Mouse (Mus musculus) spleen, postnatal 4 days (tissue): ENCODE data around the gene Hoxd11.

Experiments used
- DNase-seq, 2 experiments: peaks; one replicate each; pipeline ENCODE4 v3.0.0; 2022; ENCODE audit warnings: low spot score in 2 of 2

Gene Hoxd11

DNA sequence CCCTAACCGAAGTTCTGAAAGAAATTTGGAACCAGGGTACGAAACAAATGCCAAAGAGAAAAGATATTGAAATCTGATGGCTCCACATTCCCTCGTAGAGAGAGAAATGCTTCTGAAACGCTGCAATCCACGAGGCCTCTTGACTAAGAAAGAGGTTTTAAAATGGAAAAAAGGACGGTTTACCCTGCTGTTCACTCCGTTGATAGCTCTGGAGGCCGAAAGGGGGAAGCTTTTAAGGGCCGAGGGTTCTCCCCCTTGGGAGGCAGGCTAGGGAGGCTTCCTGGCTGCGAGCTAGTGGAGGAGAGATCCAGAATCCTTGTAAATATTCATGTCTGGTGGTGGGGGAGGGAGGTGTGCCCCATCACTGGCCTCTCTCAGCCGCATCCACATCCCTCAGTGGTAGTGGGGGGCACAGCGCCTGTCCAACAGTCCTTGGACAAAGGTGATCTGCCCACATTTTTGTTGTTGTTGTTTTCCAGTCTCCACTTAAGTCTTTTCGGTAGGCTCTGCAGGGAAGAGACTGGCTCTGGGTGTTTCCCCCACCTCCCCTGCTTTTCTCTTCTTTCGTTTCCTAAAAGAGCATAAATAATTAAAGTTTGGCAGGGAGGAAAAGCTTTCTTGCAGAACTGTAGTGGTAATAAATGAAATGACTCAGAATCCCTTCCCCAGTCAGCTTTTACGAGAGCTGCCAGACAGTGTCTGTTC, at the start of gene Hoxd11:
Hoxd11 (plus strand) TSS at position 667 of the 705 bp plus-strand sequence.
- peak in 1 of 2 experiments; percentile 56 for DNase-seq

DNA sequence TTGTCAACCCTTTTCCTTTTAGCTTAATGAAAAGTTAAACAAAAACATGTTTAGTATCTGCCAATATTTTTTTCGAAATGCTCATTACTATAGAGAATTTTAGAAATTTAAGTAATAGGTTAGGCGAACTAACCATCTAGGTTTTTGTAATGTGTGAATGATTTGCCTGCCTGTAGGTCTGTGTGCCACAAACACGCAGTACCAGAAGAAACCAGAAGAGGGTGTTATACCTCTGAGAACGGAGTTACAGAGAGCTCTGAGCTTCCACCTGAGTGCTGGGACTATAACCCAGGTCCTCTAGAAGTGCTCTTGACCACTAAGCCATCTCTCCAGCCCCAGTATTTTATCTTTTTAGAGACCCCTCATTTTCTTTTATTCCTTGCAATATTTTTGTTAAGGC, 43.9 kb upstream of the Hoxd11 start:
- no peak for DNase-seq

DNA sequence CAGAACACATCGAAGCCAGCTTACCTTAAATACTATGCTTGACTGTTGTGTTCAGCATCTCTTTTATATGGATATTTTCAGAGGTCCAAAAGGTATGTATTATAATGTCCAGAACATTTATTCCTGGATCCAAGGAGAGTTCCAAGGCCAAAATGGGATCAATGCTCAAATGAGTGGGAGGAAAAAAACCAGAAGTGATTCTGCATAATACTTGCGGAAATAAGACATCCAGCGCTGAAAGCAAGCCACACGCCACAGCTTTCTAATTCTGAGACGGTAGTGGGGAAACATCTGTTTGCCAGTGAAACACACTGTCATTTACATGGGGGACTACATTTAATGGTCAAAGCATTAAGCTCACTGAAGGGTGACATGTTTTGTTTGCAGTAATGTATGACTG, 36.9 kb upstream of the Hoxd11 start:
- DNase-seq = no peak

DNA sequence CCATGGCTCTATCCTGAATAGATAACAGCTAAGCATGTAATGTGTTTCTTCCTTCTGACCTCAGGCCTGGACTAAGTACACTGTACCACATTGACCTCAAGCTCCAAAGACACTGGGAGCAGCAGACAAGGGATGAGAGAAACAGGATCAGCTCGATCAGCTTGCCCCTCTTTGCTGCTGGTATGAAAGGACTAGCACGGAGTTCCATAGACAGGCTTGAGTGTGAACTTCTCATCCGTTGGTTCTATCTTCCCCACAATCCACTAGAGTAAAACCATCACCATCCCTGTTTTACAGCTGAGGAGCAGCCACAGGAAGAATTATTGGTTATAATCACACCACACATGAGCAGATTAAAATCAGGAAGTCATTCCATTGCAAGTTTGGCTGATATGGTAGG, 33.7 kb upstream of the Hoxd11 start:
- DNase-seq = no peak

DNA sequence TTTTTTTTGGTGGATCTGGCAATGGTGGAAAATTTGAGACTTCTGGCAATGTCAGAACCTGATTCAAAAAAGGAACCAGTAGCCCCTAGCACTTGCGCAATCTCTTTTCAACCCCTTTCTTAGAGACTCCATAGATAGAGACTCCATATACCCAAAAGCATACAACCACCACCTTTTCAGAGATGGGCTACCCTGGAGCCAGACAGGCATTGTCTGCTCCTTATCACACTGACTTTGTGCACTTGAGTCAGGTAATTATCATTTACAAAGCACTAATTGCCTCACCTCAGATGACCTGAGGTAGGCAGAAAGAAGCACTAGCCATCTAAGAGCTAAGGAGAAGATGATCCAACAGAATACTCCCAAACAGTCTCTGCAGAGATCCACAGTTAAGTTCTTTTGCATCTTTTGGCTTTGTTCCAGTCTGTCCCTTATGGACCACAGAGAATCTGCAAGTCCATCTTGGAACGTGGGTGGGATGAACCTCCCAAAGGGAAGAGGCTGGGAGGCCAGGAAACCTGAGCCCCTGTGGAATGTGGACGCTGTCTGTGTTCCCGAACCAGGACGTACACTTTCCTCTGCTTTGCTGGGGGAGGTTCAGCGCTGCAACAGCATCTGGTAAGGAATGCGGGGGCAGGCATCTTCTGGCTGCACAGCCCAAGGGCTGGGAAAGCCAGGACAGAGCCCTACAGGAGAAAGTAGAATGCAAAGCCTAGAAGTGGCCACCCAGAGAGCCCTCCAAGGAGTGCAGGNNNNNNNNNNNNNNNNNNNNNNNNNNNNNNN, 32.1 kb upstream of the Hoxd11 start:
- no peak for DNase-seq

DNA sequence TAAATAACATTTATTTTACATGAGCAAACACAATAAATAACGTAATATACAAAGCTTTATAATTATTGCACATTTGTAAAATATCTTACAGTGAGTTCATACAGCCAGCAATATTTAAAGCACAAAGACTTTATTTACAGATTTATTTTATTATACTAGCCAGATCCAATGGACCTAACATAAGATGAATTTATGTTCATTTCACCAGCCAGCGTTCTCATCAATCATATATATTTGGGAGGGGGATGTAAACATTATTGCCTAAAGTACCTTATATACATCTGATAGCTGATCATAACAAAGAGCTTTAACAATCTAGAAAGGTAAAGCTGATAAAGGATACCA, 26.4 kb upstream of the Hoxd11 start:
- DNase-seq = no peak

DNA sequence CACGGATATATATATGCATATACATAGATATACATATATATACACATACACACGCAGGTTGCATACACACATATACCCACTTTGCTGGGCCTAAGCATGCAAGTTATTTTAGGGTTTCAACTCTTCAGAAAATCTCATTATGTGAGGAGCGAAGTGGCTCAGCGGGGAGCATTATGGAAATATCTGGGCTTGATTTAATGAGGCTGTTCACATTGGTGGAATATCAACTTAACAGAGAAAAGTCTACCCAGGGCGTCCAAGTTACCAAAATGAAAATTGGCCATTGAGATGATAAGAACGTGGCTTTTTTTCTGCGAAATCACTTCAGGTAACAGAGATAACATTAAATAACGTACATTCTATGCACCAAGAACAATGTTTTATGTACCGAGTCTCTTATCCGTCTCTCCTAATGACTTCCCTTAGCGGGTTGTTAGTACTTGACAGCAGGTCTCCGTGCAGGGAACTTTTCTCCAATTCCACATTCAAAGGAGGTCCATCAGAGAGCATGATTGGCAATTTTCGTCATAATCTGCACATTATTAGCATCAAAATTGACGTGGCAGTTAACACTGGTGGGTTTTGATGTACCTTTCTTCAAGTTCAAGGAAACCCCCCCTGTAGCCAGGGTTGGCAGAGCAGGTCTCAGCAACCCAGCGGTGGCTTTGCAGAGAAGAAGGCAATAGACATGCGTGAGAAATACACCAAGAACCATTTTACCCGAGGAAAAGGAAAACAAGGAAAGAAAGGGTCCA, 25.4 kb upstream of the Hoxd11 start:
- no peak for DNase-seq

DNA sequence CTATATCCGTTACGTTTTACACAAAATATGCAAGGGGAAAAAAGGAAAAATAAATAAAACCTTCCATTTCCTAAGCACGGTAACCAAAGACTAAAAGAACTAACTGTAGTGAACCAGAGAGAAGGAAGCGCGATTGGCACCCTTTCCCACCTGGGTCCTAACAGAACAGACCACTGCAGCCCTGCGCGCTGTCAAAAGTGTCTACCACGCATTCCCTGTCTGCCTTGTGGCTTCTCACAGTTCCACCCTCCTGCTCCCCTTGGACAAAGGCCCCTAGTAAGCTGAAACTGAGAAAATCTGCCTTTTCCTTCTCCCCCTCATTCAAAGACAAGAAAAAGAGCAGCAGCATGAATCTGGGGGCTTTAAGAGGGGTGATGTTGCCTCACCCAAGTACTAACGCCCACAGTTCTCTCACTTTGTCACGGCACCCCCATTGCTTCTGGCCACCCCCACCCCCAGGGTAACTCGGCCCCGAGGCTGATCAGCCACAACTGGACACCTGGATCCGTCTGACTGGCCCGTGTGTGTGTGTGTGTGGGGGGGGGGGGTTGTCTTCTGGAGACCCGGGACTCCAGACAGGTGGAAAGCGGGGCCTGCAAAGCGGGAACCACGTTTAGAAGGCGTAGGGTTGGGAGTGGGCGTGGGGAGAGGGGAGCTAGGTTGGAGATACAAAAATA, 24.5 kb upstream of the Hoxd11 start:
- no peak for DNase-seq

DNA sequence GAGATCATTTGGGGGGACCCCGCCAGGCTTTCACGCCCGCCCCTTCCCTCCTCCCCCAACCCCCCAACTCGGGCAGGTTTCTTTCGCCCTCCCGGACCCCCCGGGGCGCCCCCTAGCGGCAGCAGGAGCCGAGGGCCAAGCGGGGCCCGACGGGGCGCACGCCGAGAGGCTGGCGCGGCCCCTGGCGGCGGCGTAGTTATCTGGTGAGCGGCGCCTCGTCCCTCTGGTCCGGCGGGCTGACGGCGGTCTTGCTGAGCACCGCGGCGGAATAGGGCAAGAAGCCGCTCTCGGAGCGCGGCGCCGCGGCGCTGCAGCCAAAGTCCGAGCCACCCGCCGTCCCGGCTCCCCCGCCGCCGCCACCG, 24.0 kb upstream of the Hoxd11 start:
- DNase-seq = peak in 1 of 2 experiments; percentile 78

DNA sequence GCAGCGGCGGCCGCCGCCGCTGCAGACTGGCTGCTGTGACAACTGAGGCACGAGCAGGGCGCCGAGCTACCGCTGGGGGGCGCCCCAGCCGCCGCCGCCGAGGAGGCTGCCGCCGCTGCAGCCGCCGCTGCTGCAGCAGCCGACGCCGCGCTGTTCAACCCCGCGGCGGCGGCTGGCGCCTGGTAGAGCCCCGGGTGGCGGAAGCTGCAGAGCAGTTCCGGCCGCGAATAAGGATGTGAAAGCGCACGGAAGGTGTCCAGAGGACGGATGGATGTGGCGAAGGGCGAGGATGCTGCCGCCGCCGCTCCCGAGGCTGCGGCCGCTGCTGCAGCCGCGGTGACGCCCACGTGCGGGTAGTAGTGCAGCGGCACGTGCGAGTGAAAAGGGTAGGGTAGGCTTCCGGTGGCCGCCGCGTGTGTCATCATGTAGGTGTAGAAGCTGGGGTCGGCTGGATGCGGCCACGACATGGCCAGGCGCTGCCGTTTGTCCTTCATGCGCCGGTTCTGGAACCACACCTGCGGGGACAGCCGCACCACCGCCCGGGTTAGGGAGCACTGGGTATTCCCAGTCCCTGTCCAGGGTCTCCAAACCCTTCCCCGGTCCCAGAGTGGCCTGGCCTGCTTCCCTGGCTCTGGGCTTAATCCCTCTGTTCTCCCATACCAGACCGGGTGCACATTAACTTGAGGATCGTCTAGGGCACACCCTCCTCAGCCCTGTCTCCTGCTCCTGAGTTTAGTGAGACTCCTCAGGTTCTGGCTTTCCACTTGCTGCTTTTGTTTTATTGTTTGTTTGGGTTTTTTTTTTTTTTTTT, 23.3 kb upstream of the Hoxd11 start:
- peak in 1 of 2 experiments; percentile 73 for DNase-seq

DNA sequence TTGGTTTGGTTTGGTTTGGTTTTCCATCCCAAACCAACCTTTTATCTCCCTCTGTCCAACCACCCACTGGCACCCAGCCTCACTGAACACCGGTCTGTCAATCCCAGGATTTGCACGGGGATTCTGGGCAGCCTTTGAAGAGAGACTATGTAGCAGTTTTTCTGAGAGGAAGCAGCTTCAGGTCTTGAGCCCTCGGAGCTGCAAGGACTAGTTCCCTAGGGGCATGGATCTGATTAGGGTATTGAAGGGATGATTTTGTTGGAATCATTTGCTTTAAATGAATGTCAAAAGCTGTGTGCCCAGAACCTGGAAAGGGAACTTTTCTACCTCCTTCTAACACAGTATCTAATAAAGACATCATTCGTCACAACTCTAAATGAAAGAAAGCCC, 22.7 kb upstream of the Hoxd11 start:
- DNase-seq = no peak

DNA sequence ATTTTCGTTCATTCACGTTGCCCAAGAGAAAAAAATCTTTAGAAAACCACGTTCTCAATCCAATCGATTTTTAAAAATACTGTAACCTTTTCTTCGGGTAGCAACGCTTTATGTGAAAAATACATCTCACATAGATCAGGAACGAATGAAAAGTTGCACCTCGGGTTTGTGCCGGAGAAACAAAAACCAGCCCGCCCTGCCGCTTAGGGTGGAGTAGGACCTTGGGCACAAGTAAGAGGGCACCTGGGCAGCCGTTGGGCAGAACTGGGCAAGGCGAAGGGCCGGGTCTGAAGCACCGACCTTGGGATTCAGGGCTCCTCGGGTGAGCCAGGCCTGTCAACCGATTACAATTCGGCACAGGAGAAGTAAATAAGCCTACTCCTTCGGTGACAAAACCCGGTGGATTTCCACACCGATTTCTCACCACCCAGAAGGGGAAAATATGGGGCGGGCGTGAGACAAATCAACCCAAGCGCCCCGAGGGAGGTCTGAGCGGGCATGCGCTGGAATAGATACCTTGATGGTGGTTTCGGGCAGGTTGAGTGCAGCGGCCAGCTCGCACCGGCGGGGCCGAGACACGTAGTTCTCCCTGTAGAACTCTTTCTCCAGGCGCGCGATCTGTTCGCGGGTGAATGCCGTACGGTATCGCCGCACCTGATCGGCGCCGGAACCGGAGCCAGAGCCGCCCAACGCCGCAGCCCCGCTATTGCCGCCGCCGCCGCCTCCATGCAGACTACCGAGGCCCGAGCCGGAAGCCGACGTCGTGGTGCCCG, 21.9 kb upstream of the Hoxd11 start:
- DNase-seq = no peak

DNA sequence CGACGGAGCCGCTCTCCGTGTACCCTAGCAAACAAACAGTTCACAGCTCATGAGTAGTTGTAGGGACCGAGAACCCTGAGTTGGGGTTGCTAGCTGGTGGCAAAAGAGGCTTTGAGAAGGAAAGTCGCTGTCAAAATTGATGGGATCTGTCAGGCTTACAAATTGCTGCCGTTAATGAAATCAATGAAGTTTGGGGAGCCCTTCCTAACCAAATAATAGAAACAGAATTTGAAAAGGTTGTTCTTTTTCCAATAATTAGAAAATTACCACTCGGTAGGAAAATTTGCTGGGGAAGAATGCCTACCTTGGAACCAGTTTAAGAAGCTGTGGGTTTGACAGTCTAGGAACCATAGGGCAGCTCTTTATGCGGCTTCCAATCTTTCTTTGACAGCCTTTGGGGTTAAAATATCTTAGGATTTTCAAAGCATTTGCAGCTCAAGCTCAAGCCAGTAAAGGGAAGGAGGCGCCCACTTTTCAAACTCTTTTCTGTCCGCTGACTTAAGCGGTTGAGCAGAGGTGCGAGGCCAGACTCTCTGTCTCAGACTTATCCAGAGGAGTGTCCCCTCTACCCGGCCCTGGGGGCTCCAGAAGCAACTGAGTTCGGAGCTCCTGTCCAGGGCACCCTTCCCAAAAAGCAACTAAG, 21.2 kb upstream of the Hoxd11 start:
- no peak for DNase-seq

DNA sequence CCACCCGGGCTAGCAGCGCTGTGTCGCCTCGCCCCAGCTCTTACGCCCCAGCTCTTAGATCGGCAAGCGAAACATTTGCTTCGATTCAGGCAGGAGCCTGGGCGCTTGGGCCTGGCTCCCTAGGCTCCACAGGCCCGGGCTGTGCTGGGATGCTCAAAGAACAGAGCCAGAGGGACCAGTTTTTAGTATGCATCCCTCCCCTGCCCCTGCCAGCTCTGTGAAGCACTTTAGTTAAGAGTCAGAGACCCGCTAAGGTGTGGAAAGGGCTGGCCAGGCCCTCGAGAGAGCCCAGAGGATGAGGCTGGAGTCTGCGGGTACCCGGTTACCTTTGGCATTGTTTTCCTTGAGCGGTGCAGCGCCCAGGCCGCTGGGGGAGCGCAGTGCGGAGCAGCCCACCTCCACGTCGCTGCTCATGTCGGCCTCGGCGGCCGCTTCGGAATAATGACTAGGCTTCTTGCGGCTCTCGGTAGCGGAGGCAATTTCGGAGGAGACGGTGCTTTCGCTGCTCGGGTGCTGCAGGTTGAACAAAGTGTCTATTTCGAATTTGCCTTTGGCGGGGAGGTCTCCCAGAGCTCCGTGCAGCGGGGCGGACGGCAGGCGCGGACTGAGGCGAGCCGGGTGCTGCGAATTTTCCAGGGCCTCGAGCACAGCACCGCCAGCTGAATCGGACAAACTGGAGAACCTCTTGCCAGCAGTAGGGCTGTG, 20.5 kb upstream of the Hoxd11 start:
- no peak for DNase-seq

DNA sequence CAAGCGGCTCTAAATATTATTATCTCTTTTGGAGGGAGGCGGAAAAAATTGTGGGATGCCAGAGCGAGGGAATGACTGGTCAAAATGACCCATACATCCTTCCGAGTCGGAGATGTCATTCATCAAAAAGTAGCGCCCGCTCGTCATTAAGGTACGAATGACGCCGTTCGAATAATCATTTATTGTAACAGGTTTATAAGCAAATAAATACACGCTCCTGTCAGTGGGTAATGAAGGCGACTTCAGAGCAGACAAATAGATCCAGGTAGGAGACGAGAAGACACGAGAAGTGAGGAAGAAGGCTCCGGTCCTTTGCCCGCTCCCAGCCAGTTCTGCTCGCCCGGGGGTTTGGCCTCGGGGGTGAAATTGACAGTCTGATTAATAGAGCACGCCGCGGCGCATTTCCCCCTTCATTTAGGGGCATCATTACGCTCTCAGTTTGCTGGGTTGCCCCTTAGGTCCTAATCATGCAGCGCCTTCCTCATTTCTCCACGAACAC, 19.8 kb upstream of the Hoxd11 start, which contains the start of gene Evx2:
Evx2 (minus strand) TSS at position 51 of the 499 bp plus-strand sequence.
- DNase-seq = no peak

DNA sequence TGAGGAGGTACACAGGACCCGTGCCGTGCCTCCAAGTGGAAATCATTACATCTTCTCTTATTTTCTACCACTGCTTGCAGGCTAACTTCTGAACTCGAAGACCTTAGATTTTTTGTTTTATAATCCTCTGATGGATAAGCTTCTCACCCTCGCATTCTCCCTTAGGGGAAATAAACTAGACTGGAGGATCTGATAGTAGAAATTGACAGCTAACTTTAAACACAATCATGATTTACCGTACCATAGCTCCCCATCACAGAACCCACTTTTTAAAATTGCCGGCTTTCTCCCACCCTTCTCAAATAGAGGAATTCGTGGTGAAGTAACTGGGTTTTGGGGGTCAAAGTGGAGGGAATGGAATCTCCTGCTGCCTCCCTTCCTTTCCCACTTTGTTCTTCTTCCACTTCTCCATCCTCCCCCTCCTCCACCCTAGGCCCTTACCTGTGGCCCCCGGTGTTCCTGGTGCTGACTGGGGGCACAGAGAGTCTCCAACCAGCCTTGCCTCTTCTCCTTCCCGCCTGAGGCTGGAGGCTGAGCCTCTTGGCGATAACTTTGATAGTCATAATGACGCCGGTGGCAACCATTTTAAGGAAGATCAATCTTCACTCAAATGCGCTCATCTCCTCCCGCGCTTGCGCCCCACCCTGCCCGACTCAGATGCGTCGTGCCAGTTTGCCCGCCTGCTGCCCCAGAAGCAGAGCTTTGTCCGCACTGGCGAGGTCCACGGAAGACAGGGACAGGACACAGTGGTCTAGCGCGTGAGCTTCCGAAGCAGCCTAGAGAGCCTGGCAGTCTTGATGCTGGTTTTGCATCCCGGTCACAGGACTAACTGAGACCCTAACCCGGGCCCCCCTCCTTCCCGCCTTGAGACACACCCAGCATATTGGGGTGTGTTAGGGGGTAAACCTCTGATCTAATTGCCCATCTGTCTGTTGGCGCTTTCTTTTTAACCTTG, 18.7 kb upstream of the Hoxd11 start:
- no peak for DNase-seq

DNA sequence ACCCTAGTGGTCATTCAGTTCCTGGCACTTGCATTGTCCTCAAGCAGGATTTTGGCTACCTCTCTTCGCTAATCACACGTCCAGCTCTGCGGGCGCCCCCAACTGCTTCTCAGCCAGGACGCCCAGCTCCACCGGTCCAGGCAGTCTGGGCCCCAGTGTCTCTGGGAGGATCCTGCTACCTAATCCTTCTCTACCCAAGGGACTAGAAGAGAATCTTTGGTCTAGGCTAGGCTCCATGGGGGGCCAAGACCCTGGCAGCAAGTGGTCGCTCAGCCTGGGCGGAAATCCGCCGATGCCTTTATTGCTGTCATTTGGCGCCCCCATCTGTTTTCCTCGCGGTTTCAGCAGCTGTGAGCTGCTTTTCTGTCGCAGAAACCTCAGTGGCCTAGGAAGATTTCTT, 17.7 kb upstream of the Hoxd11 start:
- no peak for DNase-seq
